Mouse (Mus musculus) 3134 (cell line): ENCODE results near the gene Olfml2a.

Source experiments
- DNase-seq: peaks from one replicate; pipeline ENCODE4 v3.0.0-alpha.2; 2011; ENCODE audit warnings: low spot score; ENCODE audit not compliant: insufficient read length; ENCODE audit errors: extremely low read depth

The Olfml2a gene

DNA sequence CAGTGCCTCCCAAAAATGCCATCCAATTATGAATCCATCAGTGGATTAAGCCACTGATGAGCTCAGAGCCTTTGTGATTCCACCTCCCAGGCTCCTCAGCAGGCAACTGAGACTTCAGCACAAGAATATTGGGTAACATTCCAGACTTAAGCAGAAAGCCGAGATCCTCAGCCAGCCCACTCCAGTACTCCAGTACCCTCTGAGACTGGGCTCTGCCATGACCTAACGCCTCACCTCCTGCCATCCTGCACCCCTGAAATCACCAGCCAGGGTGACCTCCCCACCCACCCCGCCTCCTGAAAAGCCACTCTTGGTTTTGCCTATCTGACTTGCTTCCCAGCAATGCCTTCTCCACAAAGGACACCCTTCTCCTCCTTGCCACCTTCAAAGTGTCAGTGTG, 5.6 kb downstream of the Olfml2a start:
- no peak for DNase-seq

GRCm38 (mm10) chr2:38938007-38938406, 6.2 kb downstream of the Olfml2a start:
- DNase-seq = no peak

GRCm38 (mm10) chr2:38939047-38939446, 7.3 kb downstream of the Olfml2a start:
- no peak for DNase-seq

GRCm38 (mm10) chr2:38941426-38941825, 9.6 kb downstream of the Olfml2a start:
- no peak for DNase-seq

DNA sequence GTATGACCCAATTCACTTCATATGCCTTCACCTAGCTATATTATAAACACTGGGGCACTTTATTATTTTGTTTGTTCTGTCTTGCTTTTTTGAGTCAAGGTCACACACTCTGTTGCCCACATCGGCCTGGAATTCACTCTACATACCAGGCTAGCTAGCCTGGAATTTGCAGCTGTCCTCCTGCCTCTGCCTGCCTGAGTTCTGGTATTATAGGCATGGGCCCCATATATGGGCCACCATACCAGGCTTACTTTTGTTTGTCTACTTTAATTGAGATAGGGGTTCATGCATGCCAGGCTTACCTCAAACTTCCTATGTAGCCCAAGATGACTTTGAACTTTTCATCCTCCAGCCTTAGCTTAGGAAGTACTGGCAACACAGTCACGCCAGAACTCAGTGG, 10.1 kb downstream of the Olfml2a start:
- DNase-seq = no peak

DNA sequence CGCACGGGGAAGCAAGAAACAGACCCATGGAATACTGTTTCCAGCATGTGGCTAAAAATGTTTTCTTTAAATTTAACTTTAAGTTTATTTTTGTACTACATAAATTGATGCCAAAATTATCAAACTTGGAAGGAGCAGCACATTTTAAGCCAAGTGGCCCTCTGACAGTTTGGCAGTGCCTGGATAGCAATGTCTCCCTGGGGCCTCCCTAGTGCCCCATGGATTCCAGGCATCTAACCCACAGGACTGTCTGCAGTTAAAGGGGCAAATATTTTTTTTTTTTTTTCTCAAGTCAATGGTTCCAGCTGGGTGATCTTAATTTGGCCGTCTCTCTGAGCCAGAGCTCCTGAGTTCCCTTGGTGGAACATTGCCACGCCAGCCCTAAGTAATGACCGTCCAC, 11.4 kb downstream of the Olfml2a start:
- no peak for DNase-seq

- no peak for DNase-seq
Measured at GRCm38 (mm10) chr2:38943977-38944376, 12.2 kb downstream of the Olfml2a start.

GRCm38 (mm10) chr2:38944460-38945161, 12.8 kb downstream of the Olfml2a start:
- peak; percentile 17 for DNase-seq

GRCm38 (mm10) chr2:38947566-38947965, 15.8 kb downstream of the Olfml2a start:
- no peak for DNase-seq

- DNase-seq = peak; percentile 54
Measured at GRCm38 (mm10) chr2:38950281-38950719, 18.5 kb downstream of the Olfml2a start.

- peak; percentile 76 for DNase-seq
Measured at GRCm38 (mm10) chr2:38953152-38953883, 21.5 kb downstream of the Olfml2a start.

DNA sequence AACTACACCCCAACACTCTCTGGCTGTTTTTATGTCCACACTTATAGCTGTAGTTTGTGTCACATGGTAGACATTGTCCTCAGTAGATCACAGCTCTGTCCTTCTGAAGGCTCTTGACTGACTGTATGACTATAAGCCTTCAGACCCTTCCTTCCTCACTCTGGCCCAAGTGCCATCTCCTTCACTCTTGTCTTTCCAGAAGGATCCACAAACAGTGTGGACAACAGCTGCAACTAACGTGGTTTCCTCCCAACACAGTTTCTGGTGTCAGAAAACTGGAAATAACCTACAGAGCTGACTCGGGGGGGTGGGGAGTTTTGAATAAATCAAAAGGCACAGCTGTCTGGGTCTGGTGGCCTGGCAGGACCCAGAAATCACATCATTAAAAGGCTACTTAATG, 24.3 kb downstream of the Olfml2a start:
- no peak for DNase-seq

GRCm38 (mm10) chr2:38957671-38958223, 26.0 kb downstream of the Olfml2a start:
- no peak for DNase-seq

- DNase-seq = no peak
Measured at GRCm38 (mm10) chr2:38964198-38964597, 32.4 kb downstream of the Olfml2a start.

- DNase-seq = no peak
Measured at GRCm38 (mm10) chr2:38969650-38970049, 37.9 kb downstream of the Olfml2a start.

- no peak for DNase-seq
Measured at GRCm38 (mm10) chr2:38970057-38970456, 38.3 kb downstream of the Olfml2a start.

DNA sequence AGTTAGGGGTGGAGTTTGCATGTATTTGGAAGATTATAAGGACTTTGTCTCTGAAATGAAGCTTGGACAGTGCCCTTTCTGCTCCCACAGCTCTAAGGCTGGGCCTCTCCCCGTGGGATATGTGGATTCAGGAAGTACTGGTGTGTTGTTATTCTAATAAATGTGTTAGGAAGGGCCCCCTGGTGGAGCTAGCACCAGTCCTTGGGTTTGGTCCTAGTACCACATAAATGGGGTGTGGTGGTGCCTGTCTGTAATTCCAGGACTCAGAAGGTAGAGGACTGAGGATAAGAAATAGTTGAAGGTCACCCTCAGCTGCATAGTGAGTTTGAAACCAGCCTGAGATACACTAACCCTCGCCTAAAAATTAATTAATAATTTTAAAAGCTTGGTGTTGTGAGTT, 41.4 kb downstream of the Olfml2a start:
- DNase-seq = no peak

- no peak for DNase-seq
Measured at GRCm38 (mm10) chr2:38973701-38974100, 41.9 kb downstream of the Olfml2a start.

DNA sequence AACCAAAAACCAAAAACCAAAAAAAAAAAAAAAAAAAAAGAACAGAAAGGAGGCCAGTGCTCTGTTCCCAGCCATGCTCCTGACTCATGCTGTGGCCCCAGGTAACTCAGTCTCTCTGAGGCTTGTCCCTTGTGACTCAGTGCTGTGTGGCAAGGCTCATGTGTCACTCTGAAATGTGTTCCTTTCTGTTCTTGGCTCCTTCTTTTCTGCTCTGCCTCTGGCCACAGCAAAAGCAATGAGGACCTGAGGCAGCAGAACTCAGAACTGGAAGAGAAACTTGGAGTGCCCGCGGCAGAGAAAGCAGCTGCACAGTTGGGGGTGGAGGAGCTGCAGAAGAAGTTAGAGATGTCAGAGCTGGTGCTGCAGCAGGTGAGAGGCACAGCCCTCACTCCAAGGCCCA, 42.4 kb downstream of the Olfml2a start:
- peak; percentile 71 for DNase-seq

DNA sequence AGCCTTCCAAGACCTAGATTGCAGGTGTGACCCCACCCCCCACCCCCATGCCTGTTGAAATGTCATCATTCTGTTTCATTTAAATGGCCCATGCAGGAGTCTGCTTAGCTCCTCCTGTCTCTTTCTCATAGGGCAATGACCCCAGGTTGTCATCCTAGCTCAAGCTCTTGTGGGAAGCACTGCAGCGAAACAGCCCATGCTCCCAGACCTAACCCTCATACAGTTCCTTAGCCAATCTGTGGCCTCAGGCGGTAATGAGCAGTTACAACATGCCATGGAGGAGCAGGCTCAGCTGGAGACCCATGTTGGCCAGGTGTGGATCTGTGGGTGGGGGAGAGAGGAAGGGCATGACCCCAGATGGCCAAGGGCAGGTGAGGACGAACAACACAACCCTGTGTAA, 43.4 kb downstream of the Olfml2a start:
- DNase-seq = no peak

- DNase-seq = no peak
Measured at GRCm38 (mm10) chr2:38975941-38976805, 44.4 kb downstream of the Olfml2a start.
